Comparison of ENCODE assay signal across 26 mouse cellular contexts in genomic region chr14:54856703-54857102, GRCm38 (mm10). TPM values are rescaled to one million over a fixed set of nuclear protein-coding genes. Genes with fewer than 3 reads are reported as not detected.
DNase-seq lines count a peak whose midpoint lies in the region; ATAC-seq and TF ChIP-seq lines count a peak whose summit lies in the region.
"Had no signal": no experiment of that assay in that cellular context is flagged by ENCODE, and none has a peak within 500 bp of the region (broad histone marks: within the 10 kb centered on the region; RNA-seq: fewer than 3 reads in every experiment).

No protein-coding gene starts in this region.

- H3K4me2 ChIP-seq in stomach, postnatal 0 days (replicated peaks; ENCODE audit: low read depth): no peak overlapping the region
- H3K4me2 ChIP-seq: embryonic facial prominence, embryonic 13.5 days; embryonic facial prominence, embryonic 15.5 days; forebrain, embryonic 12.5 days had no signal

- peaks cover 34% of the 10 kb centered on the region for H3K36me3 ChIP-seq in megakaryocyte, embryonic 14.5 days (replicated peaks; ENCODE audit: low read length)
- peaks cover 0 to 11% of the 10 kb centered on the region in 2 experiments; a peak in 2 of 4 replicates for H3K36me3 ChIP-seq in MEL (ENCODE audit: control insufficient read depth in 1 of 2, insufficient read depth in 2 of 2, low read length in 2 of 2)
- peaks cover 6% of the 10 kb centered on the region; the same call in 1 of the 2 replicates for H3K36me3 ChIP-seq in stomach, postnatal 0 days (ENCODE audit: control insufficient read depth, insufficient read depth, low read length)

- TF ChIP-seq EP300 in MEL (IDR thresholded peaks at IDR 0.05; ENCODE audit: low read depth in 1 of 2, low read length in 2 of 2): peak; percentile 23 to 55; a peak in 2 of 4 replicates
- no peak for TF ChIP-seq EP300 in stomach, postnatal 0 days (optimal IDR thresholded peaks at IDR 0.05)

- no peak for TF ChIP-seq RAD21 in MEL (IDR thresholded peaks at IDR 0.05; ENCODE audit: low read depth, low read length)

- H3K9ac ChIP-seq in MEL (ENCODE audit: control insufficient read depth, low read depth, low read length, poor library complexity, severe bottlenecking): no peak overlapping the region
- no peak overlapping the region for H3K9ac ChIP-seq in stomach, postnatal 0 days (ENCODE audit: low read length)
- H3K9ac ChIP-seq: embryonic facial prominence, embryonic 13.5 days; embryonic facial prominence, embryonic 15.5 days; forebrain, embryonic 12.5 days had no signal

- TF ChIP-seq POLR2A in MEL (IDR thresholded peaks at IDR 0.05; ENCODE audit: control insufficient read depth in 1 of 2, insufficient read depth in 1 of 2, low read depth in 1 of 2, low read length in 2 of 2, poor library complexity in 1 of 2): no peak

- H3K27ac ChIP-seq in MEL (ENCODE audit: control insufficient read depth, low read depth, low read length): no peak overlapping the region; the same call in 1 of the 2 replicates
- no peak overlapping the region for H3K27ac ChIP-seq in stomach, postnatal 0 days (replicated peaks)
- H3K27ac ChIP-seq: embryonic facial prominence, embryonic 13.5 days; embryonic facial prominence, embryonic 15.5 days; forebrain, embryonic 10.5 days; forebrain, embryonic 12.5 days had no signal

- no peaks in the 10 kb centered on the region for H3K9me3 ChIP-seq in megakaryocyte, embryonic 14.5 days
- H3K9me3 ChIP-seq in MEL (replicated peaks; ENCODE audit: insufficient read depth, low read length): no peaks in the 10 kb centered on the region
- no peaks in the 10 kb centered on the region for H3K9me3 ChIP-seq in stomach, postnatal 0 days (ENCODE audit: control insufficient read depth, low read length)
- H3K9me3 ChIP-seq: embryonic facial prominence, embryonic 13.5 days; embryonic facial prominence, embryonic 15.5 days; forebrain, embryonic 10.5 days; forebrain, embryonic 12.5 days; G1E had no signal

- H3K4me1 ChIP-seq in megakaryocyte, embryonic 14.5 days: peaks cover 44% of the 10 kb centered on the region
- peaks cover 0 to 16% of the 10 kb centered on the region in 2 experiments; a peak in 2 of 4 replicates for H3K4me1 ChIP-seq in MEL (ENCODE audit: control insufficient read depth in 1 of 2, insufficient read depth in 2 of 2, low read length in 2 of 2)
- no peaks in the 10 kb centered on the region for H3K4me1 ChIP-seq in stomach, postnatal 0 days (replicated peaks; ENCODE audit: control insufficient read depth, insufficient read depth)
- H3K4me1 ChIP-seq: embryonic facial prominence, embryonic 13.5 days; embryonic facial prominence, embryonic 15.5 days; forebrain, embryonic 10.5 days; forebrain, embryonic 12.5 days had no signal

- no peak for ATAC-seq in megakaryocyte, adult 5-6 weeks (ENCODE audit: poor library complexity, severe bottlenecking)
- no peak for ATAC-seq in stomach, postnatal 0 days (ENCODE audit: low FRiP score, low TSS enrichment)
- ATAC-seq: activated CD4-positive, CD25-positive, alpha-beta regulatory T cell, adult 4 months; CD4-positive, CD25-positive, alpha-beta regulatory T cell, adult 4 months; forebrain, embryonic 14.5 days; forebrain, embryonic 16.5 days; Patski had no signal

- no peaks in the 10 kb centered on the region for H3K27me3 ChIP-seq in megakaryocyte, embryonic 14.5 days (replicated peaks)
- H3K27me3 ChIP-seq in MEL (ENCODE audit: control insufficient read depth in 1 of 2, insufficient read depth in 2 of 2, low read length in 2 of 2): no peaks in the 10 kb centered on the region
- H3K27me3 ChIP-seq in stomach, postnatal 0 days (ENCODE audit: control insufficient read depth, insufficient read depth, low read length): no peaks in the 10 kb centered on the region
- H3K27me3 ChIP-seq: CH12.LX; embryonic facial prominence, embryonic 13.5 days; embryonic facial prominence, embryonic 15.5 days; forebrain, embryonic 12.5 days; Patski had no signal

- DNase-seq in MEL (ENCODE audit: low read depth, low spot score): peak; percentile 62
- DNase-seq in stomach, postnatal 0 days (ENCODE audit: low spot score): no peak
- DNase-seq in embryo, embryonic 9.5 days (ENCODE audit: extremely low spot score): no peak
- DNase-seq: adrenal gland, adult 8-10 months; adrenal gland, postnatal 14 days; adrenal gland, postnatal 36 days; B cell, adult 2 months; cerebellum, adult 11-12 months; cerebellum, adult 2 months; cerebellum, adult 9-10 months; cerebellum, postnatal 25 days had no signal

- WGBS in stomach, postnatal 0 days: 84% methylated on average over 7 of the region's 7 CpGs

- TF ChIP-seq CTCF in MEL (IDR thresholded peaks at IDR 0.05 in 2 of 3, conservative IDR thresholded peaks at IDR 0.05 in 1 of 3; ENCODE audit: control insufficient read depth in 1 of 3, insufficient read depth in 1 of 3, low read depth in 2 of 3, low read length in 3 of 3, poor library complexity in 1 of 3, severe bottlenecking in 1 of 3): no peak
- no peak for TF ChIP-seq CTCF in stomach, postnatal 0 days (IDR thresholded peaks at IDR 0.05; ENCODE audit: low read depth)

- peak overlapping the region; percentile 54 for H3K4me3 ChIP-seq in megakaryocyte, embryonic 14.5 days (replicated peaks)
- no peak overlapping the region for H3K4me3 ChIP-seq in MEL (ENCODE audit: control insufficient read depth in 1 of 2, insufficient read depth in 1 of 2, low read depth in 2 of 2, low read length in 2 of 2)
- no peak overlapping the region for H3K4me3 ChIP-seq in stomach, postnatal 0 days (ENCODE audit: low read depth, low read length)
- H3K4me3 ChIP-seq: embryonic facial prominence, embryonic 13.5 days; embryonic facial prominence, embryonic 15.5 days; erythroblast, embryonic 14.5 days; forebrain, embryonic 10.5 days; forebrain, embryonic 12.5 days had no signal

- no peaks in the 10 kb centered on the region for H3K79me2 ChIP-seq in MEL (ENCODE audit: control insufficient read depth, insufficient read depth, low read length, poor library complexity)

TF ChIP-seq in MEL, 35 proteins besides CTCF, POLR2A, EP300 and RAD21:
- TF ChIP-seq TCF12 (IDR thresholded peaks at IDR 0.05; ENCODE audit: low read depth, low read length) (0 out of 2 replicates have a peak, but pooled peaks have one; percentile 20), MXI1 (IDR thresholded peaks at IDR 0.05; ENCODE audit: low read depth, low read length) (no peak), TAL1 (IDR thresholded peaks at IDR 0.05; ENCODE audit: low read length) (peak; percentile 79), BHLHE40 (IDR thresholded peaks at IDR 0.05; ENCODE audit: borderline replicate concordance, low read depth, low read length) (no peak), E2F4 (IDR thresholded peaks at IDR 0.05; ENCODE audit: borderline replicate concordance, low read depth, low read length) (no peak), SIN3A (IDR thresholded peaks at IDR 0.05; ENCODE audit: low read length) (no peak)
TF ChIP-seq in MEL: peak in this region for 2.

RNA-seq across cellular contexts. Expression of gene Homez, which starts 14.1 kb away (rescaled TPM):
- polyA plus RNA-seq in megakaryocyte, embryonic 14.5 days (2012; ENCODE audit: insufficient read depth, low replicate concordance): 1.6 and 2.1 TPM in 2 replicates
- 6.3 and 6.8 TPM in 2 replicates for total RNA-seq in megakaryocyte, adult 5-6 weeks (2015)
- 4.6 and 13.3 TPM in 2 replicates for total RNA-seq in megakaryocyte, adult 5-6 weeks (2017)
- 4.7 and 4.9 TPM in 2 replicates for total RNA-seq in MEL (2012; rRNA removed)
- polyA plus RNA-seq in MEL (2012; ENCODE audit: insufficient read depth in 1 of 2, insufficient read length in 2 of 2, low read depth in 1 of 2, low replicate concordance in 2 of 2, missing spikeins in 1 of 2): 1 to 10 TPM in 1 of 2 experiments, not detected in 1; 8.5 TPM
- polyA plus RNA-seq in stomach, postnatal 0 days (2015; fragmentation: Nextera tagmentation; extraction: Ambion mirVana): 4.5 and 5.0 TPM in 2 replicates
- polyA plus RNA-seq: erythroblast, embryonic 14.5 days had no signal

RNA-seq across cellular contexts. Expression of gene Ppp1r3e, which starts 20.6 kb away (rescaled TPM):
- polyA plus RNA-seq in megakaryocyte, embryonic 14.5 days (2012; ENCODE audit: insufficient read depth, low replicate concordance): 1.7 and 2.8 TPM in 2 replicates
- total RNA-seq in megakaryocyte, adult 5-6 weeks (2015): 9.8 and 11.9 TPM in 2 replicates
- 0.22 and 1.8 TPM in 2 replicates for total RNA-seq in megakaryocyte, adult 5-6 weeks (2017)
- 0.56 and 0.73 TPM in 2 replicates for total RNA-seq in MEL (2012; rRNA removed)
- polyA plus RNA-seq in MEL (2012; ENCODE audit: insufficient read depth in 1 of 2, insufficient read length in 2 of 2, low read depth in 1 of 2, low replicate concordance in 2 of 2, missing spikeins in 1 of 2): 1 to 10 TPM in 1 of 2 experiments, not detected in 1; 1.2 TPM
- polyA plus RNA-seq in stomach, postnatal 0 days (2015; fragmentation: Nextera tagmentation; extraction: Ambion mirVana): 1.7 and 2.2 TPM in 2 replicates

RNA-seq across cellular contexts. Expression of gene Bcl2l2, which starts 26.5 kb away (rescaled TPM):
- polyA plus RNA-seq in megakaryocyte, embryonic 14.5 days (2012; ENCODE audit: insufficient read depth, low replicate concordance): 15.0 and 39.5 TPM in 2 replicates
- total RNA-seq in megakaryocyte, adult 5-6 weeks (2015): 2.1 and 3.0 TPM in 2 replicates
- 4.4 and 6.2 TPM in 2 replicates for total RNA-seq in megakaryocyte, adult 5-6 weeks (2017)
- total RNA-seq in MEL (2012; rRNA removed): 10.5 and 12.5 TPM in 2 replicates
- 10 to 100 TPM in 1 of 2 experiments, not detected in 1; 18.8 TPM for polyA plus RNA-seq in MEL (2012; ENCODE audit: insufficient read depth in 1 of 2, insufficient read length in 2 of 2, low read depth in 1 of 2, low replicate concordance in 2 of 2, missing spikeins in 1 of 2)
- polyA plus RNA-seq in stomach, postnatal 0 days (2015; fragmentation: Nextera tagmentation; extraction: Ambion mirVana): 4.3 and 4.7 TPM in 2 replicates

RNA-seq across cellular contexts. Expression of gene Gm20521, which starts 26.5 kb away (rescaled TPM):
- polyA plus RNA-seq in megakaryocyte, embryonic 14.5 days (2012; ENCODE audit: insufficient read depth, low replicate concordance): 1.6 TPM in 1 of 2 replicates, not detected in the other
- not detected in 2 replicates for total RNA-seq in megakaryocyte, adult 5-6 weeks (2015)
- total RNA-seq in megakaryocyte, adult 5-6 weeks (2017): not detected in 2 replicates
- total RNA-seq in MEL (2012; rRNA removed): 0.58 and 0.88 TPM in 2 replicates
- 1 to 10 TPM in 1 of 2 experiments, not detected in 1; 3.4 TPM for polyA plus RNA-seq in MEL (2012; ENCODE audit: insufficient read depth in 1 of 2, insufficient read length in 2 of 2, low read depth in 1 of 2, low replicate concordance in 2 of 2, missing spikeins in 1 of 2)
- 1.2 TPM in 2 replicates for polyA plus RNA-seq in stomach, postnatal 0 days (2015; fragmentation: Nextera tagmentation; extraction: Ambion mirVana)
- total RNA-seq: CH12.LX had no signal
- polyA plus RNA-seq: activated CD4-positive, CD25-positive, alpha-beta regulatory T cell, adult 4 months; CD4-positive, CD25-positive, alpha-beta regulatory T cell, adult 4 months; embryonic facial prominence, embryonic 11.5 days; embryonic facial prominence, embryonic 15.5 days; forebrain, embryonic 10.5 days; forebrain, embryonic 12.5 days; forebrain, embryonic 14.5 days; forebrain, embryonic 16.5 days had no signal

RNA-seq across cellular contexts. Expression of gene Pabpn1, which starts 35.6 kb away (rescaled TPM):
- 94.8 and 258 TPM in 2 replicates for polyA plus RNA-seq in megakaryocyte, embryonic 14.5 days (2012; ENCODE audit: insufficient read depth, low replicate concordance)
- total RNA-seq in megakaryocyte, adult 5-6 weeks (2015): 48.9 and 67.2 TPM in 2 replicates
- total RNA-seq in megakaryocyte, adult 5-6 weeks (2017): 153 and 165 TPM in 2 replicates
- total RNA-seq in MEL (2012; rRNA removed): 82.3 and 85.8 TPM in 2 replicates
- 100 to 1,000 TPM in 1 of 2 experiments, not detected in 1; 393 TPM for polyA plus RNA-seq in MEL (2012; ENCODE audit: insufficient read depth in 1 of 2, insufficient read length in 2 of 2, low read depth in 1 of 2, low replicate concordance in 2 of 2, missing spikeins in 1 of 2)
- polyA plus RNA-seq in stomach, postnatal 0 days (2015; fragmentation: Nextera tagmentation; extraction: Ambion mirVana): 46.4 and 56.2 TPM in 2 replicates
